Mouse (Mus musculus): Measurements from ENCODE around the gene Anks6.

- no peak for TF ChIP-seq CTCF (IDR thresholded peaks at IDR 0.05; ENCODE audit: low read depth, low read length)
- no peak for TF ChIP-seq POLR2A (IDR thresholded peaks at IDR 0.05; ENCODE audit: insufficient read depth, low read length)
These were observed 5.3 kb downstream of the Anks6 start for GRCm38 (mm10) chr4:47051905-47052304.
